Mouse (Mus musculus) kidney, adult 2 months (tissue): ENCODE results near the gene Dnmt1.

ENCODE experiments used
- CTCF ChIP-seq: fragments of 200-500 bp; conservative IDR thresholded peaks from 2 replicates; pipeline ENCODE4 v1.5.1; 2011; ENCODE audit warnings: low read depth, mild to moderate bottlenecking, control low read depth, low read length, moderate library complexity, mixed read lengths; ENCODE audit not compliant: insufficient read depth, insufficient read length
- POLR2A ChIP-seq: fragments of 200-500 bp; IDR thresholded peaks from one replicate; pipeline ENCODE4 v1.6.1; 2011; ENCODE audit warnings: low read depth, low read length, control low read depth

DNA sequence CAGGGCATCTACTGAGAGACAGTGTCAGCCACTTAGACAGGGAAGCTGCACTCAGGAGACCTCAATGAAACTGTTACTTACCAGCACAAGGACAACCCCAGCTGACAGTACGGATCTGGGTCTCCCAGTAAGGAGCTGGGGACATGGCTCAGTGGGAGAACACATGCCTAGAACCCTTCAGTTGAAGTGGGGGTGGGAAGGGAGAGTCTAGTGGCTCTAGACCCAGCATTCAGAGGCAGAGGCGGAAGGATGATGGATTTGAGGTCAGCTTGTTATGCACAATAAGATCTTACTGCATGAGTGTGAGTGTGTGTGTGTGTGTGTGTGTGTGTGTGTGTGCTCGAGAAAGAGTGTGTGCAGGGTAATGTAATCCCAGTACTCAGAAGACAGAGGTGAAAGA is 22.5 kb upstream of the Dnmt1 start:
- TF ChIP-seq CTCF (no peak), POLR2A (no peak)
